Mouse (Mus musculus): ENCODE measurements around the gene Fndc9. TPM values are rescaled to one million over a fixed set of nuclear protein-coding genes. Genes with fewer than 3 reads are reported as not detected.
A peak's percentile ranks its signal among the peaks of the same experiment; 100 is the strongest.

Gene Fndc9
- total RNA-seq, 2 experiments from 2014 or later, result 6.7 to 7.3 TPM

DNA sequence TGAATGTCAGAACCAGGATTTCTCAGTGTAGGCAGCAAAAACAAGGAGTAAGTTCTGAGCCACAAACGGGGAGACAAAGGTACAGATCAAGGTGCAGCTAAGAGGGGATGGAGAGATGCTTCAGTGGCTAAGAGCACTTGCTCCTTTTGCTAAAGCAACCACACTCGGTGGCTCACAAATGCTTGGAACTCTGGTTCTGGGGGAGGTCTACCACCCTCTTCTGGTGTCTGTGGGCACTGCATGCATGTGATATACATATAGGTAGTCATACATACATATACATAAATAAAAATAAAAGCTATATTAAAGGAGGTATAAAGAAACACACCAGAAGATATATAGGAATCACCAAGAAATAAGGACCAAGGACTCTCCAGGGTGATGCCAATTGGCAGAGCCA lies 11.8 kb upstream of the Fndc9 start:
- DNase-seq (ENCODE audit: low spot score in 2 of 2), result no peak
- intact Hi-C loops (cut with DNase I), result no loop called here

- DNase-seq (ENCODE audit: low spot score in 2 of 2), result no peak
- intact Hi-C loops (cut with DNase I), result no loop called here
Measured at GRCm38 (mm10) chr11:46225345-46225744, 10.0 kb upstream of the Fndc9 start.

DNA sequence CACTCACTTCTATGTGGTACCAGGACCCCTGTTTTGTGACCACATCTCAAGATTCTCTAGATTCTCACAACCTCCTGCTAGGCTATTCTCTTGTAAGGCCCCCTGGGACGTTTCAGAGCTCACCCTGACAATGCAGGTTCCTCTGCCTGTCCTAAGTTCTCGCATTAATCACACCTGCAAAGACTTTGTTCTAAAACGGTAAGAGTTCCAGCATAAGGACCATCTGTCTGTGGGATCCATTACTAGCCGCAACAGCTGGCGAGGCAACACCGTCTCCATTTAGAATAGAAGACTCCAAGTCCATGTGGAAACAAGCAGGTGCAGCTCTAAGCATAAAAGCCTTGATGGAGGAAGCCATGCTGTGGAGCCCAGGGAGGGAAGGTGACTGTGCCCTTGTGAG lies 5.1 kb upstream of the Fndc9 start:
- no peak for DNase-seq (ENCODE audit: low spot score in 2 of 2)
- intact Hi-C loops (cut with DNase I), result no loop called here

- intact Hi-C loops (cut with DNase I), result no loop called here
- DNase-seq (ENCODE audit: low spot score in 2 of 2), result no peak
Measured at GRCm38 (mm10) chr11:46232803-46233202, 2.5 kb upstream of the Fndc9 start.

GRCm38 (mm10) chr11:46233966-46234365 lies 1.4 kb upstream of the Fndc9 start:
- DNase-seq (ENCODE audit: low spot score in 2 of 2), result peak in 1 of 2 experiments; percentile 38

GRCm38 (mm10) chr11:46236976-46237375 lies 1.6 kb downstream of the Fndc9 start:
- peak; percentile 87 to 91 for DNase-seq (ENCODE audit: low spot score in 2 of 2)
- intact Hi-C loops (cut with DNase I), result no loop called here

More at GRCm38 (mm10) chr11:46233966-46234365, 1.4 kb upstream of the Fndc9 start:
- intact Hi-C loops (cut with DNase I), result no loop called here

- no peak for DNase-seq (ENCODE audit: low spot score in 2 of 2)
- intact Hi-C loops (cut with DNase I), result no loop called here
Measured at GRCm38 (mm10) chr11:46241150-46241673, 5.9 kb downstream of the Fndc9 start.

GRCm38 (mm10) chr11:46241985-46242384 lies 6.7 kb downstream of the Fndc9 start:
- intact Hi-C loops (cut with DNase I), result no loop called here

DNA sequence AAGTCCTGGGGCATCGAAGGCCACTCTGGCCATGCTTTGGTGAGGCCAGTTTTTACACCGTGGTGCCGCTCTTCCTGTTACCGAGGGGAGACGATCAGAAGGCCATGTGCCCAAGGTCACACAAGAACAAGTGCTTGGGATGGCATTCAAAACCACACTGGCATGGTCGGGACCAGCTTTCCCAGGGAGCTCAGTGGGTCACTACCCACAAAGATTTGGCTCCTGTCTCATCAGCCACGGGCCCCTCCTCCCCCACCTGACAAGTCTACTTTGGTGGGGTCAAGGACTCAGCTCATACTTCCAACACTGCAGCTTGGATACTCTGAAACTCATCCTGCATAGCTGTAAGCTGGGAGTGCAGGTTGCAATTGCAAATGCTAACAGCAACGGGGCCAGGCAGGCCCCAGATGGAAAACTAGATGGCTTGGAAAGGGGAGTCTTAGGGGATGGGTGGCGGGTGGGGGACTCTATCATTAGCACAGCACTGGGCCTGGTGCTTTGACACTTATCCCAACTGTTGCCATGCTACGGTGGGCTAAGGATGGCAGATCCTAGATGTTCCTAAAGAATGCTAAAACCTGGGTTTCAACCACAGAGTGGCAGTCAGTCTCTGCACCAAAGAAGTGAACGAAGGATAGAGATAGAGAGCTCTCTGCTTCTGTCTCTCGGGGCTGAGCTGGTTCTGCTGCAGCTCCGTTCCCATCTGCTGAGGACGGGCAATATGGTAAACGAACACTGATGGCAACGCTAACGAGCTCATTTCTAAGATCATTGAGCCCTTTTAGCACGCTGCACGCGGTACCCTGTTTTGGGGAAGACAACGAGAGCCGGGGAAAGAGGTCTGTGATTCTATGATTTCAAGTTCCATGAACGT lies 9.6 kb downstream of the Fndc9 start:
- DNase-seq (ENCODE audit: low spot score in 2 of 2), result no peak

More at GRCm38 (mm10) chr11:46241985-46242384, 6.7 kb downstream of the Fndc9 start:
- no peak for DNase-seq (ENCODE audit: low spot score in 2 of 2)

GRCm38 (mm10) chr11:46245926-46246325 lies 10.6 kb downstream of the Fndc9 start:
- DNase-seq (ENCODE audit: low spot score in 2 of 2), result peak in 1 of 2 experiments; percentile 43
- intact Hi-C loops (cut with DNase I), result no loop called here

More for the DNA sequence above, 9.6 kb downstream of the Fndc9 start:
- intact Hi-C loops (cut with DNase I), result no loop called here

GRCm38 (mm10) chr11:46246393-46246792 lies 11.1 kb downstream of the Fndc9 start:
- DNase-seq (ENCODE audit: low spot score in 2 of 2), result no peak

DNA sequence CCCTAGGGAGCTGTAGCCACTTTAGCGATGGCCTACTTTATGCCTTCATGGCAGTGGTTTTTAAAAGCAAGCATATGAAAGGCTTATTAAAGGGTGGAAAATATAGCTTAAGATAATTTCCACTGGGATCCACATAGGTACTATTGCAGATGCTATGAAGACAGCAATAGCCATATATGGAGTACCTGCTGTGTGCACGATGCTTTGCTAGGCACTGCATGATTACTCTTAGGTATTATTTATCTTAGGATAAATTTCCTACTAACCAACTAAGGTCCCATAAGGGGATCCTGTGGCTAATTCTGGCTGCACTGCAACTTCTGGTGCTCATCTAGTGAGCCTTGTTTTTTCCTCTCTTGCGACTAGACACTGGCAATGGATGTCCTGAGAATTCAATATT lies 13.0 kb downstream of the Fndc9 start:
- intact Hi-C loops (cut with DNase I), result no loop called here
- no peak for DNase-seq (ENCODE audit: low spot score in 2 of 2)

More at GRCm38 (mm10) chr11:46246393-46246792, 11.1 kb downstream of the Fndc9 start:
- intact Hi-C loops (cut with DNase I), result no loop called here

GRCm38 (mm10) chr11:46251994-46252393 lies 16.7 kb downstream of the Fndc9 start:
- DNase-seq (ENCODE audit: low spot score in 2 of 2), result peak; percentile 69 to 82
- intact Hi-C loops (cut with DNase I), result no loop called here

DNA sequence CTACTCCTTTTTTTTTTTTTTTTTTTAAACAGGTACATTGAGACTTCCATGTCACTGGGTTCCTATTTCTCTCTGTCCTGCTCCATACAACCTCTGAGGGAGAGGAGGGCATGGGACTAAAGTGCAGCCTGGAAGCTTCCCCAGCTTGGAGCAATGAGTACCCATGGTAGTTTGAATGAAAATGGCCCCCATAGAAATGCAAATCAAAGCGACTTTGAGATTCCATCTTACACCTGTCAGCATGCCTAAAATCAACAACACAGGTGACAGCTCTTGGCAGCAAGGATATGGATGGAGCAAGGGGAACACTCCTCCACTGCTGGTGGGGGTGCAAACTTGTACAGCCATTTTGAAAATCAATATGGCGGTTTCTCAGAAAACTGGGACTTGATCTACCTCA lies 20.0 kb downstream of the Fndc9 start:
- DNase-seq (ENCODE audit: low spot score in 2 of 2), result no peak
- intact Hi-C loops (cut with DNase I), result no loop called here

DNA sequence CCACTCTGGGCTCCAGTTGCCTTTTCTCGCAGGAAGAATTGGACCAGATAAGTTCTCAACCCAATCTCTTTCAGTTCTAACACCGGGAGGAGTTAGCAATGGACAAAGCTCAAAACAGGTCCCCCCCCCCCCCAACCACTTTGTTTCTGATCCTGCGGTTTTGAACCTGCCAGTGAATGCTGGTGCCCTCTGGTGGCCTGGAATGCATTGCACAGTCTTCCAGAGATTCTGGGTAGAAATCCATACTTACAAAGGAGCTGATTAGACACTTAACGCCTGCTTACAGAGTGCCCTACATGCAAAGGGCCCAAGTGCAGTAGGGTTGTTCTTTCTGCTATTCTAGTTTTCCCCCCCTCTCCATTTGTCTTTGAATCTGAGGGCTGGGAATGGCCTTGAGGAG lies 22.9 kb downstream of the Fndc9 start:
- DNase-seq (ENCODE audit: low spot score in 2 of 2), result peak; percentile 52 to 61
- intact Hi-C loops (cut with DNase I), result no loop called here

DNA sequence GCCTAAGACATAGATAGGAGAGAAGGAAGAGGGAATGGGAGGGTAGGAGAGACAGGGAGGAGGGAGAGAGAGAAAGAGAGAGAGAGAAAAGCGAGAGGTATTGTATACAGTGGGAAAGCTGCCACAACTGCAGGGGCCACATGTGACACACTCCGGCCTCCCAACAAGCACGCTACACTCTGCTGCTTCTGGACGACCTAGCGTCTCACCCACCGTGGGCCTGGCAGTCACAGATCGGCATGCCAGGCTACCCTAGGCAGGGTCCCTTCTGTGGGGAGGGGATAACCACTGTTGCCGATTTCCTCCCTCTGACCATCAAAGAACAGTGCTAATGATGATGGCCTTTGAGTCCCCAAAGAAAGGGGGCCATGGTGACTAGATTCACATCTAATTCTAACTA lies 23.4 kb downstream of the Fndc9 start:
- no peak for DNase-seq (ENCODE audit: low spot score in 2 of 2)
- intact Hi-C loops (cut with DNase I), result no loop called here

DNA sequence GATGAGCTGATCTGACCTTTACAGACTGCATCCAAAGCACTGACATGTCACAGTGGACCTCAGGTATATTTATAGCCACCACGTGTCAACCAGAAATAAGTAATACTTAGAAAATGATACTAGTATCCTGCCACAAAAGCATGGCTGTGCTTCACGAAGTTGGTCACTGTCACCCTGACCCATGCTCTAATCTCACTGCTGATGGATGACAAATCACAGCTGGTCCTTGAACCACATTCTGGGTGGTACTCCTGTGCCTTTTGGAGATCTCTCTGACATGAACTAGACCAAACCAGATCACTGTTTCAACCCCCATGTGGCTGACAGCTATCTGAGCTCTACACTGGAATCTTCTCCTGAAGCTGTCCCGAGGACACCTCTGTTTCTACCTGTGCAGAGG lies 27.5 kb downstream of the Fndc9 start:
- no peak for DNase-seq (ENCODE audit: low spot score in 2 of 2)
- intact Hi-C loops (cut with DNase I), result no loop called here

GRCm38 (mm10) chr11:46263291-46263690 lies 28.0 kb downstream of the Fndc9 start:
- no peak for DNase-seq (ENCODE audit: low spot score in 2 of 2)
- intact Hi-C loops (cut with DNase I), result no loop called here

DNA sequence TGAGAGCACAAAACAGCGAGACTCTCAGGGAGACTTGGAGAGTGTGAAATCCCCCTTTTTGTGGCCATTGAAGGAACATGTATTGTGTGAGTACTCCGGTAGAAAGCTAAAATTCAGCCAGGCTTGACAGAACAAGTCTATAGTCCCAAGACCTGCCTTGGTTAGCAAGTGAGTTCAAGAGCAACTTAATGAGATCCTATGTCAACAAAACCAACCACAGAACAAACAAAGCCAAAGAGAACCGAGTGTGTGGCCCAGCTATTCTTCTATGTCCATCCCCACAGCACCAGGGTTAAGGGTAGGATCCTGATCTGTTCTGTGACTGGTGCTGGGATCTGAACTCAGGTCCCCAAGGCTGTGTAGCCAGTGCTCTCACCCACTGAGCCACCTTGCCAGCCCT lies 29.3 kb downstream of the Fndc9 start:
- intact Hi-C loops (cut with DNase I), result no loop called here
- DNase-seq (ENCODE audit: low spot score in 2 of 2), result no peak

DNA sequence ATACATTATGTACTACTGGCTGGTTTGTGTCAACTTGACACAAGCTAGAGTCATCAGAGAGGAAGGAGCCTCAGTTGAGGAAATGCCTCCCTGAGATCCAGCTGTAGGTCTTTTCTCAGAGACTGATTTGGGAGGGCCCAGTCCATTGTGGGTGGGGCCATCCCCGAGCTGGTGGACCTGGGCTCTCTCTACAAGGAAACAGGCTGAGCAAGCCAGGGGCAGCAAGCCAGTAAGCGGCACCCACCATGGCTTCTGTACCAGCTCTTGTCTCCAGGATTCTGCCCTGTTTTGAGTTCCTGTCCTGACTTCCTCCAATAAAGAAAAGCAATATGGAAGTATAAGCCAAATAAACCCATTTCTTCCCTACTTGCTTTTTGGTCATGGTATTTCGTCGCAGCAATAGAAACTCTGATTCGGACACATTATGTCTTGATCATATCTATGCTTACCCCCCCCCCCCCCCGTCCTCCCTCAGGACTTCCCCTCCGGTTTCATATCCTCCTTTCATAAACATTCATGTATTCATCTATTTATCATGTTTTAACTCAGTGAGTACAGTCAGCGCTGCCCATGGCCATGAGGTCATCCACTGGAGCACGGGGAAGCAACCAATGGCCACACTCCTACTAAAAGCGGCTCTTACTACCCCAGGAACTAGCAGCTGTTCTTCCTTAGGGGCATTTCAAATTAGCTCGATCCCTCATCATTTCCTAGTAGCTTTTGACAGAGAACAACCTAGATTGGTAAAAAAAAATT lies 29.9 kb downstream of the Fndc9 start:
- intact Hi-C loops (cut with DNase I), result loop anchor here (5.0 kb wide), 1 partner anchor 167 kb away; no protein-coding TSS in a partner anchor
- no peak for DNase-seq (ENCODE audit: low spot score in 2 of 2)

Measured in left cerebral cortex, postnatal 14 days (tissue).